ENCODE assay signal across 7 mouse cellular contexts in the genomic region with DNA sequence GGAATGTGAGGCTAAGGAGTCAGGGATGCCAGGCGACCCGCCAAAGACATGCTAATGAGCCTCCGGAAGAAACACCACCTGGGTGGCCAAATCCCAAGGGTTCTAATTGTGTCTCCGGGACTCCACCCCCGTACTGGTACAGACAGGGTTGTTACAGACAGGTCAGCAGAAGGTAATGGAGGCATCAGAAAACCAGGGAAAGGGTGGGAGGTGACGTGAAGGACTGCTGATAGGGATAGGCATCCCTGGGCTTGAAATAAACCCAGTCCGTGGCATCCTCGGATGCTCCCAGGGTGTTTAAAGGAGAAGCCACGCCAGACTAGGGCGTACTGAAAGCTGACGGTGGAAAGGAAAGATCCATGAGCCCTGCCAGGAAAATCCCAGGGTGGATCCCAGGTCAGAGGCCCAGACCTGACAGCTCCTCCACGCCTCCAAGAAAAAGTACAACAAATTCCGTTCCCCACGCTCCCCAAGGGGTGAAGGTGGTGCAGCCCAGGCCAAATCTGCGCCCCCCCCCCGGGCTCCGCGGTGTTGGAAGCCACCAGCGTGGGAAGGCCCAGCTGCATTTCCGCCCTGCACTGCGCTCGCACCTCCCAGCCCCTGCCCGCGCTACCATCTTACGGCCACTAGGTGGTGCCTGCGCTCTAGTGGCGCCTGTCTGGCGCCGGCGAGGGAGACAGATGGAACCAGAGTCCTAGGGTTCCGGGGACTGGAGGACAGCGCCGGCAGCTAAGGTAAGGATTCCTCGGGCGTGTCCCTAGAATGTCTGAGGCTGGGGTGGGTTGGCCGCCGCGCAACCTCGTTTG. TPM values are rescaled to one million over a fixed set of nuclear protein-coding genes. Genes with fewer than 3 reads are reported as not detected.
DNase-seq lines count a peak whose midpoint lies in the region; ATAC-seq lines count a peak whose summit lies in the region.

Gene Chd9 (plus strand): TSS at position 172 of the 806 bp plus-strand sequence.

- peak; percentile 99 for DNase-seq in adrenal gland, adult 18-20 months (ENCODE audit: low spot score in 2 of 2)
- peak; percentile 95 for DNase-seq in embryo, embryonic 11 days
- peak; percentile 95 to 96 for DNase-seq in gastrocnemius, postnatal 36 days
- peak; percentile 97 to 98 for DNase-seq in left cerebral cortex, postnatal 25 days (ENCODE audit: low spot score in 2 of 2)
- DNase-seq in midbrain, embryonic 10.5 days (ENCODE audit: low spot score) = peak; percentile 95
- peak; percentile 98 for DNase-seq in right cerebral cortex, postnatal 4 days

- H3K9ac ChIP-seq in intestine, embryonic 15.5 days = peak within 1 kb of the TSS; percentile 64

- H3K36me3 ChIP-seq in intestine, embryonic 15.5 days = no peaks in the 10 kb centered on the region
- no peaks in the 10 kb centered on the region for H3K36me3 ChIP-seq in midbrain, embryonic 10.5 days

- H3K27me3 ChIP-seq in intestine, embryonic 15.5 days (replicated peaks) = no peaks in the 10 kb centered on the region
- 0 out of 2 replicates have a peak, but pooled peaks cover 12% of the 10 kb centered on the region for H3K27me3 ChIP-seq in midbrain, embryonic 10.5 days (ENCODE audit: low read depth, poor library complexity, severe bottlenecking)

- intact Hi-C loops in gastrocnemius, postnatal 36 days (cut with DNase I) = loop anchor here (1.0 to 5.0 kb wide), 4 partner anchors 39 to 190 kb away; no protein-coding TSS in a partner anchor
- intact Hi-C loops in left cerebral cortex, postnatal 25 days (cut with DNase I) = loop anchor here (1.0 to 5.0 kb wide), 5 partner anchors 40 to 190 kb away; no protein-coding TSS in a partner anchor

- peak within 1 kb of the TSS; percentile 52 for H3K4me3 ChIP-seq in intestine, embryonic 15.5 days (replicated peaks)
- H3K4me3 ChIP-seq in midbrain, embryonic 10.5 days = peak within 1 kb of the TSS; percentile 55

- ATAC-seq in intestine, embryonic 15.5 days = peak; percentile 92

- no peaks in the 10 kb centered on the region for H3K9me3 ChIP-seq in intestine, embryonic 15.5 days
- no peaks in the 10 kb centered on the region for H3K9me3 ChIP-seq in midbrain, embryonic 10.5 days (replicated peaks)

- peak within 1 kb of the TSS; percentile 49 for H3K27ac ChIP-seq in intestine, embryonic 15.5 days
- peak within 1 kb of the TSS; percentile 89 for H3K27ac ChIP-seq in midbrain, embryonic 10.5 days (replicated peaks)

- WGBS in intestine, embryonic 15.5 days = 4% methylated on average over 39 of the region's 39 CpGs
- WGBS in midbrain, embryonic 10.5 days = under 1% methylated on average over 39 of the region's 39 CpGs

- H3K4me1 ChIP-seq in intestine, embryonic 15.5 days (replicated peaks) = peaks cover 6% of the 10 kb centered on the region; the same call in 1 of the 2 replicates
- H3K4me1 ChIP-seq in midbrain, embryonic 10.5 days = peaks cover 32% of the 10 kb centered on the region

- H3K4me2 ChIP-seq in intestine, embryonic 15.5 days (replicated peaks) = peak within 1 kb of the TSS; percentile 82

RNA-seq across cellular contexts. Expression of gene Chd9, which starts in this region (rescaled TPM):
- total RNA-seq in adrenal gland, adult 18-20 months (2021) = 10 to 100 TPM; 66.8 to 77.4 TPM
- 10 to 100 TPM; 47.5 to 68.0 TPM for total RNA-seq in gastrocnemius, postnatal 36 days (2021)
- 154 and 226 TPM in 2 replicates for polyA plus RNA-seq in intestine, embryonic 15.5 days (2015; fragmentation: Nextera tagmentation; extraction: Ambion mirVana)
- total RNA-seq in left cerebral cortex, postnatal 25 days (2021) = 100 to 1,000 TPM; 194 to 203 TPM
- polyA plus RNA-seq in midbrain, embryonic 10.5 days (2016; fragmentation: Nextera tagmentation; extraction: Ambion mirVana) = 29.0 and 37.6 TPM in 2 replicates

Comparison
In these comparisons a context has a peak if more than half of its experiments do, and no peak if none do; other contexts are left out.
1. Peak in every context shown above with its lines: DNase-seq, ATAC-seq, H3K4me3 ChIP-seq and H3K27ac ChIP-seq.